Mouse (Mus musculus): ENCODE results near the gene Plxnd1. TPM values are rescaled to one million over a fixed set of nuclear protein-coding genes. Genes with fewer than 3 reads are reported as not detected.

The Plxnd1 gene
- polyA plus RNA-seq, 1 experiment: 28.4 TPM

DNA sequence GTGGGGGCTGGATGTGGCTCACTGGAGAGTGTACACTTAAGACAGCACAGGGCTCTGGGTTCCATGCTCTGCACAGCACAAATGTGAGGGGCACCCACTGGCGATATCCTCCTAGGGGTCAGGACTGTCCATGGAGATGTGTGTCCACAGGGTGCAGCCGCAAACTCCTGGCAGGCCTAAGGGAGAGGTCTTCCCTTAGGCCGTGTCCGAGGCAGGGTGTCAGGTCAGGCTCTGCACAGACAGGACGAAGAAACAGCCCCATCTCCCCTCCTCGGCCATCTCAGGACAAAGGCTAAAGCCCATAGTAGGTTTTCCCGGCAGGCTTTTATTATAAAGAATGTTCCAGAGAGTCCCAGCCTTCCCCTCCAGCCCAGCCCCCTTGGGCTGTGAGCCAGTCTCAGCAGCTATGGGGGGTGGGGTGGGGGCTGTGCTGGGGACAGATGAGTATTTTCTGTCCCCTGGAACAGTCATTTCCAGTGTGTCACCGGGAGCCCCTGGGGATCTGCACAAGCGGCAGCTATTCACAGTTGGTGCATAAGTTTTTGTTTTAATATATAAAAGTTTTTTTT is 40.2 kb downstream of the Plxnd1 start:
- no peak overlapping the region for H3K4me3 ChIP-seq (ENCODE audit: insufficient read depth, low read length)
- TF ChIP-seq POLR2A (IDR thresholded peaks at IDR 0.05; ENCODE audit: low read depth, low read length) (no peak), CTCF (IDR thresholded peaks at IDR 0.05; ENCODE audit: borderline replicate concordance, insufficient read depth, low read length) (no peak)
- H3K4me1 ChIP-seq (ENCODE audit: control insufficient read depth, insufficient read depth, low read length): no peaks in the 10 kb centered on the region
- H3K27ac ChIP-seq (ENCODE audit: insufficient read depth, low read length): no peak overlapping the region

DNA sequence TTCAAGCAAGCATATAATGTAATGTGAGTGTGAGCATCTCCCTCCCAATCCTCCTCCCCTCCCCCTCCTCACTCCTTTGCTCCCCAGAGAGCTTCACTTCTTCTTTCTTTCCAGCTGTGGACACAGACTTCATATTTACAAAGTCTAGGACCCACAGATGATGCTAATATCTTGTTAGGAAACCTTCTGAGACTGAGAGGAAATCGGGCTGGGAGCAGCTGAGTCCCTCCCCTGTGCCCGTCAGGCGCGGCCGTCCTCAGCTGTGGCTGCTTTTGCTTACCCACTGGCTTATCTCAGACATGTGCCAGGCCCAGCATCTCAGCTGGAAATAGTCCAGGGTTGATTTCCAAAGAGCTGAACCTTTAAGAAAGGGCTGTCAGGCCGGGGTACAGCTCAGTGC is 48.4 kb downstream of the Plxnd1 start:
- no peak for TF ChIP-seq CTCF (IDR thresholded peaks at IDR 0.05; ENCODE audit: borderline replicate concordance, insufficient read depth, low read length)
- no peak for TF ChIP-seq POLR2A (IDR thresholded peaks at IDR 0.05; ENCODE audit: low read depth, low read length)
- no peak overlapping the region for H3K4me3 ChIP-seq (ENCODE audit: insufficient read depth, low read length)
- peaks cover 10% of the 10 kb centered on the region for H3K4me1 ChIP-seq (ENCODE audit: control insufficient read depth, insufficient read depth, low read length)
- no peak overlapping the region for H3K27ac ChIP-seq (ENCODE audit: insufficient read depth, low read length)

- no peak overlapping the region for H3K4me3 ChIP-seq (ENCODE audit: insufficient read depth, low read length)
- TF ChIP-seq CTCF (IDR thresholded peaks at IDR 0.05; ENCODE audit: borderline replicate concordance, insufficient read depth, low read length) (no peak), POLR2A (IDR thresholded peaks at IDR 0.05; ENCODE audit: low read depth, low read length) (no peak)
- peaks cover 10% of the 10 kb centered on the region for H3K4me1 ChIP-seq (ENCODE audit: control insufficient read depth, insufficient read depth, low read length)
These were observed 49.2 kb downstream of the Plxnd1 start for GRCm38 (mm10) chr6:115945633-115946032.

DNA sequence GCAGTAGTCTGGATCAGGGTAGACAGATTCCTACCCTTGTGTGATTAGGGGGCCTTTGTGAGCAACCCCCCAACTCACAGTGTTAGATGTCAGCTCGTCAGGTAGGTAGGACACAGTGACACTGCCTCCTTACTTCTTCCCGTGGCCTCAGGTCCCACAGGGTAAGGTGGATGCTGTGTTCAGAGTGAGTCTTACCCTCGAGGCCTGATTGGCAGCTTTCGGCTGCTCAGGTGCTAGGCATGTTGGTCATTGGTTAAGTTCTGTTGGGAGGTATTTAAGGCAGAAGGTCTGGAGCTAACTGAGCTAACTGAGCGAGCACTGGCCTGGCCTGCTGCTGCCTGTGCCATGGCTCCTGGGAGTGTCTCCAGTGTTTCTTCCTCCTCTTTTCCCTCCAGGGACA is 50.2 kb downstream of the Plxnd1 start, which contains the start of gene H1foo:
TSS of gene H1foo (plus strand) at position 301 of the 400 bp plus-strand sequence.
- Histone ChIP-seq H3K4me3 (ENCODE audit: insufficient read depth, low read length) (no peak within 1 kb of the TSS), H3K4me1 (ENCODE audit: control insufficient read depth, insufficient read depth, low read length) (peaks cover 10% of the 10 kb centered on the region)
- no peak for TF ChIP-seq POLR2A (IDR thresholded peaks at IDR 0.05; ENCODE audit: low read depth, low read length)
- TF ChIP-seq CTCF (IDR thresholded peaks at IDR 0.05; ENCODE audit: borderline replicate concordance, insufficient read depth, low read length): no peak

More at GRCm38 (mm10) chr6:115945633-115946032, 49.2 kb downstream of the Plxnd1 start:
- no peak overlapping the region for H3K27ac ChIP-seq (ENCODE audit: insufficient read depth, low read length)

DNA sequence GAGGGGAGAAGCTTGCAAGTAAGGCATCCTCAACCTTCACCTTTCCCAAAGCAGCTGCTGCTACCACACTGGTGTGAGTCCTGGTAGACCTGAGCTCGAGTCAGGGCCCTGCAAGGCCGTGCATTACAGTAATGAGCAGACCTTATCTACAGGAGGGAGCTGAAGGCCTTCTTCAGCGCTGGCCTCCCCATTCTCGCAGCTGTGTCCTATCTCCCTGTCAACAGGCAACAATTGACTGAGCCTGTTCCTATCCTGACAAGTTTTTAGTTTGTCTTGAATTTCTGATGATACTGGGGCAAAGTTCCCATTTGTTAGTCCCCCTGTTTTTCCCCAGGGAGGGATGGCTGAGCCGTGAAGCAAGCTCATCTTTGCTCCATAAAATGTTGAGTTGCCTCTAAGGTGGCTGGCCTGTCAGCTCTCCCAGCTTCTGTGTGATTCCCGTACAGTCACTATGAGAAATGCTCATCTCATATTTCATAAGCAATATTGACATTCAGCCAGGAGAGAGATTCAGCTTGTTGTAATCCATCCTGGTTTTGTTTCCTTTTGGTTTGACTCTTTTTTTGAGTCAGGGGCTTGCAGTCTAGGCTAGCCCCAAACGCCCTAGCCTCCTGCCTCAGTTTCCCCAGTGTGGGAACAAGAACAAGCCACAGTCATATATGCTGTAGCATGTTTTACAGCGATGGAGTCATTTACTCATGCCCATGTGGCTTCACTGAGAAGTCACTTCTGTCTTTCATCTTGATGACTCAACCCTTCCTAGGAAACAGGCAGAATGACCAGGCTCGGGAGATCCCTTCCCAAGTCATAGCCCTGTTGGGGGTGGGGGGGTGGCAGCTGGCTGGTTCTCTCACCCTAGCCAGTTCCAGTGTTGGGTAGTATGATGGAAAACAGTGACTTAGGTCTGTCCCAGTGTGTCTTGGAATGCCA is 51.0 kb downstream of the Plxnd1 start:
- peak overlapping the region; percentile 41; the same call in 1 of the 2 replicates for H3K27ac ChIP-seq (ENCODE audit: insufficient read depth, low read length)
- TF ChIP-seq POLR2A (IDR thresholded peaks at IDR 0.05; ENCODE audit: low read depth, low read length) (no peak), CTCF (IDR thresholded peaks at IDR 0.05; ENCODE audit: borderline replicate concordance, insufficient read depth, low read length) (no peak)
- peaks cover 10% of the 10 kb centered on the region for H3K4me1 ChIP-seq (ENCODE audit: control insufficient read depth, insufficient read depth, low read length)
- no peak overlapping the region for H3K4me3 ChIP-seq (ENCODE audit: insufficient read depth, low read length)

More for the DNA sequence above, 50.2 kb downstream of the Plxnd1 start, which contains the start of gene H1foo:
- peak within 1 kb of the TSS; percentile 41; the same call in 1 of the 2 replicates for H3K27ac ChIP-seq (ENCODE audit: insufficient read depth, low read length)

GRCm38 (mm10) chr6:115941128-115941527 is 53.7 kb downstream of the Plxnd1 start:
- TF ChIP-seq POLR2A (IDR thresholded peaks at IDR 0.05; ENCODE audit: low read depth, low read length) (no peak), CTCF (IDR thresholded peaks at IDR 0.05; ENCODE audit: borderline replicate concordance, insufficient read depth, low read length) (no peak)
- H3K4me3 ChIP-seq (ENCODE audit: insufficient read depth, low read length): no peak overlapping the region
- peaks cover 10% of the 10 kb centered on the region for H3K4me1 ChIP-seq (ENCODE audit: control insufficient read depth, insufficient read depth, low read length)
- H3K27ac ChIP-seq (ENCODE audit: insufficient read depth, low read length): no peak overlapping the region

DNA sequence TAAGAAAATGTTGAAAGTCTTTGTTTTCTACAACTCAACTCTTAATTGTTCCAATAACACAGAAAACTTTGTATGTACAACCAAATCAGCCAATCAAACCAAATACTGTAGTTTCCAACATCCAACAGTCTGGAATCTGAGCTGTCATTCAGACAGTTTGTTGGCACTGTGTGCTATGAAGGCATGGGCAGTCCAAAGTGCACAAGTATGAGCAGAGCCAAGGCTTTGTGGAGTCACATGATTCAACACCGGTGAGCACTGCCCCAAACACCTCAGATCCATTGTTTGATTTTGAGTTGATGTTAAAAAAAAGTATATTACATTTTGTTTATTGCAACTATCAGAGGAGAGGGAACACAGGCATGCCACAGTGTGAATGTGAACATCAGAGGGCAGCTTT is 54.2 kb downstream of the Plxnd1 start:
- no peak for TF ChIP-seq POLR2A (IDR thresholded peaks at IDR 0.05; ENCODE audit: low read depth, low read length)
- no peak for TF ChIP-seq CTCF (IDR thresholded peaks at IDR 0.05; ENCODE audit: borderline replicate concordance, insufficient read depth, low read length)
- Histone ChIP-seq H3K4me1 (ENCODE audit: control insufficient read depth, insufficient read depth, low read length) (peaks cover 10% of the 10 kb centered on the region), H3K4me3 (ENCODE audit: insufficient read depth, low read length) (no peak overlapping the region), H3K27ac (ENCODE audit: insufficient read depth, low read length) (no peak overlapping the region)

GRCm38 (mm10) chr6:115938798-115939197 is 56.0 kb downstream of the Plxnd1 start:
- Histone ChIP-seq H3K27ac (ENCODE audit: insufficient read depth, low read length) (no peak overlapping the region), H3K4me1 (ENCODE audit: control insufficient read depth, insufficient read depth, low read length) (peaks cover 4% of the 10 kb centered on the region), H3K4me3 (ENCODE audit: insufficient read depth, low read length) (no peak overlapping the region)
- TF ChIP-seq CTCF (IDR thresholded peaks at IDR 0.05; ENCODE audit: borderline replicate concordance, insufficient read depth, low read length) (no peak), POLR2A (IDR thresholded peaks at IDR 0.05; ENCODE audit: low read depth, low read length) (no peak)

DNA sequence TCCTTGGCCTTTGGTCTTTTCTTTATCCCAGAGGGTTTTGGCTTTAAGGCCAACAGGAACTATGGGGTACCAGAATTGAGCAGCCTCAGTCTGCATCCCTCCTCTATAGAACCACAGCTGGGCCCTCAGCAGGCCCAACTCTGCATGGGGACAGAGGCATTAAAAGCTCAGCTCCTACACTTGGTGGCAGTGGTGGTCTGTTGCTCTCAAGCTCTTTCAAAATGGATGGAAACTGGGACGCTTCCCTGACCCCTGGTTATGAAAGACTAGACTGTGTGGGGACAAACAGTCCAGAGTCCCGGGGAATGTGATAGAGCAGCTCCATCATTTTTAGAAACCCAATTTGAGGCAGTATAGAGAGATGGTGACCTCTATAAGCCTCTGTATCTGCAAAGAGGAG is 56.8 kb downstream of the Plxnd1 start:
- Histone ChIP-seq H3K4me1 (ENCODE audit: control insufficient read depth, insufficient read depth, low read length) (no peaks in the 10 kb centered on the region), H3K4me3 (ENCODE audit: insufficient read depth, low read length) (no peak overlapping the region), H3K27ac (ENCODE audit: insufficient read depth, low read length) (no peak overlapping the region)
- no peak for TF ChIP-seq POLR2A (IDR thresholded peaks at IDR 0.05; ENCODE audit: low read depth, low read length)
- no peak for TF ChIP-seq CTCF (IDR thresholded peaks at IDR 0.05; ENCODE audit: borderline replicate concordance, insufficient read depth, low read length)

DNA sequence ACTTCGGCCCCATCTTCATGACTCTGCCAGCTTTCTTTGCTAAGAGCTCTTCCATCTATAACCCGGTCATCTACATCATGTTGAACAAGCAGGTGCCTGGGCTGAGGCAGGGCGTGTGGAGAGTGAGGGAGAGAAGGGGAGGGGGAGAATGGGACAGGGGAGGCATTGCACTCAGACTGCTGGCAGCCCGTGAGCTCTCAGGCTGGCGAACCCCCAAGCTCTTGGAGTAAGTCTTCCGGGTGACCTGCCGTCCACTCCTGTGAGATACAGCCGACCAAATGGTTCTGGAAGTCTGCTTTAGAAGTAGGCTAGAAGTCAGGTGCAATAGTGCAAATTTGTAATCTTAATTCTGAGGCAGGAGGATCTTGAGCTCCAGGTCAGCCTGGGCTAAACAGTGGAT is 59.3 kb downstream of the Plxnd1 start:
- Histone ChIP-seq H3K27ac (ENCODE audit: insufficient read depth, low read length) (no peak overlapping the region), H3K4me1 (ENCODE audit: control insufficient read depth, insufficient read depth, low read length) (no peaks in the 10 kb centered on the region), H3K4me3 (ENCODE audit: insufficient read depth, low read length) (no peak overlapping the region)
- TF ChIP-seq POLR2A (IDR thresholded peaks at IDR 0.05; ENCODE audit: low read depth, low read length): no peak
- no peak for TF ChIP-seq CTCF (IDR thresholded peaks at IDR 0.05; ENCODE audit: borderline replicate concordance, insufficient read depth, low read length)
